Mouse (Mus musculus) kidney, postnatal 14 days (tissue): ENCODE data around the gene Vmn2r72.

Experiments used
- DNase-seq: peaks from one replicate; pipeline ENCODE4 v3.0.0; 2022; ENCODE audit warnings: mixed read lengths

The Vmn2r72 gene

DNA sequence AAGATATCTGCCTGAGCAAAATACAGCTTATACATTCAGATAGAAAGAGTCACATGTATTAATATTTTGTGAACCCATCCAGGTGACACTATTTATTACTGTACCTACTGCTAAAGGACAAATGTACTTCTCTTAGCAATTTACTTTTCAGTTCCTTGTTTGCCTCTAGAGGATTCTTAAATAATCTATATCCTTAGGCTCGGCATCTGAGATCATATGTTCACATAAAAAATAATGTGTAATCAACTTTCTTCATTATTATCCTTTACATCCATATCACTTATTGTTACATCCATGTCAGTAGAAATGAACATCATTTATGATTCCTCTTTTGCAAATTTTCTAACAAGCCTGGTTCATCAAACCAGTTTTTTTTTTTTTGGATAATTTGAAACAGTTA is at the start of gene Vmn2r72:
Gene Vmn2r72 (minus strand): TSS at position 101 of the 400 bp plus-strand sequence.
- DNase-seq, result no peak
